Mouse (Mus musculus) urinary bladder, adult 2 months (tissue): Measurements from ENCODE around the gene Ugt1a5. TPM values are rescaled to one million over a fixed set of nuclear protein-coding genes. Genes with fewer than 3 reads are reported as not detected.
"Not testable (repeated sequence)": the region's sequence is repeated elsewhere in the genome, so short reads cannot be mapped to it uniquely, and the experiment has no call there.

Experiments
- DNase-seq: peaks from one replicate; pipeline ENCODE4 v3.0.0; 2022; ENCODE audit warnings: low spot score
- polyA plus RNA-seq: library from polyadenylated mRNA; depleted of rRNA; stranded (reverse); fragments of >200 nt; gene quantifications from 2 replicates; pipeline ENCODE4 v1.2.3, GENCODE M21; 2012

Gene Ugt1a5
- polyA plus RNA-seq, 1 experiment, result 2.3 TPM

- no peak for DNase-seq
Observed at GRCm38 (mm10) chr1:88197443-88197842, 31.6 kb downstream of the Ugt1a5 start.

GRCm38 (mm10) chr1:88199996-88200395 lies 34.2 kb downstream of the Ugt1a5 start:
- DNase-seq, result no peak

- no peak for DNase-seq
Observed at GRCm38 (mm10) chr1:88200456-88200855, 34.6 kb downstream of the Ugt1a5 start, which contains the start of gene Ugt1a2. Gene Ugt1a2 (plus strand): TSS chr1:88200601.

- no peak for DNase-seq
Observed at GRCm38 (mm10) chr1:88205294-88205922, 39.6 kb downstream of the Ugt1a5 start, which contains the start of gene Dnajb3. Gene Dnajb3 (minus strand): TSS chr1:88205782.

GRCm38 (mm10) chr1:88206843-88207479 lies 41.1 kb downstream of the Ugt1a5 start:
- no peak for DNase-seq

- DNase-seq, result peak; percentile 53
Observed at GRCm38 (mm10) chr1:88211812-88212211, 46.0 kb downstream of the Ugt1a5 start, which contains the start of gene Ugt1a1. Gene Ugt1a1 (plus strand): TSS chr1:88211959.

- no peak for DNase-seq
Observed at GRCm38 (mm10) chr1:88212341-88213045, 46.7 kb downstream of the Ugt1a5 start.

GRCm38 (mm10) chr1:88213061-88213460 lies 47.2 kb downstream of the Ugt1a5 start:
- DNase-seq, result no peak

GRCm38 (mm10) chr1:88213766-88214461 lies 48.1 kb downstream of the Ugt1a5 start:
- DNase-seq, result no peak

- DNase-seq, result no peak
Observed at GRCm38 (mm10) chr1:88214462-88214952, 48.7 kb downstream of the Ugt1a5 start.

- DNase-seq, result no peak
Observed at GRCm38 (mm10) chr1:88215466-88216380, 49.9 kb downstream of the Ugt1a5 start.

GRCm38 (mm10) chr1:88216551-88216950 lies 50.7 kb downstream of the Ugt1a5 start:
- no peak for DNase-seq

- no peak for DNase-seq
Observed at GRCm38 (mm10) chr1:88217144-88217543, 51.3 kb downstream of the Ugt1a5 start.

- no peak for DNase-seq
Observed at GRCm38 (mm10) chr1:88217576-88217975, 51.8 kb downstream of the Ugt1a5 start.

GRCm38 (mm10) chr1:88218051-88218450 lies 52.2 kb downstream of the Ugt1a5 start:
- DNase-seq, result no peak

- DNase-seq, result no peak
Observed at GRCm38 (mm10) chr1:88218591-88218990, 52.8 kb downstream of the Ugt1a5 start.

- DNase-seq, result no peak
Observed at GRCm38 (mm10) chr1:88219054-88219453, 53.2 kb downstream of the Ugt1a5 start.

GRCm38 (mm10) chr1:88220336-88220735 lies 54.5 kb downstream of the Ugt1a5 start:
- no peak for DNase-seq

- DNase-seq, result no peak
Observed at GRCm38 (mm10) chr1:88222216-88222615, 56.4 kb downstream of the Ugt1a5 start.

- DNase-seq, result not testable (repeated sequence)
Observed at GRCm38 (mm10) chr1:88223011-88223515, 57.3 kb downstream of the Ugt1a5 start.

- DNase-seq, result peak; percentile 31
Observed at GRCm38 (mm10) chr1:88223591-88223990, 57.8 kb downstream of the Ugt1a5 start.
